Mouse (Mus musculus): Measurements from ENCODE around the gene Gm10118. TPM values are rescaled to one million over a fixed set of nuclear protein-coding genes. Genes with fewer than 3 reads are reported as not detected.

Gm10118 gene
- polyA plus RNA-seq (2015; fragmentation: Nextera tagmentation; extraction: Ambion mirVana): 0.08 and 0.14 TPM in 2 replicates

DNA sequence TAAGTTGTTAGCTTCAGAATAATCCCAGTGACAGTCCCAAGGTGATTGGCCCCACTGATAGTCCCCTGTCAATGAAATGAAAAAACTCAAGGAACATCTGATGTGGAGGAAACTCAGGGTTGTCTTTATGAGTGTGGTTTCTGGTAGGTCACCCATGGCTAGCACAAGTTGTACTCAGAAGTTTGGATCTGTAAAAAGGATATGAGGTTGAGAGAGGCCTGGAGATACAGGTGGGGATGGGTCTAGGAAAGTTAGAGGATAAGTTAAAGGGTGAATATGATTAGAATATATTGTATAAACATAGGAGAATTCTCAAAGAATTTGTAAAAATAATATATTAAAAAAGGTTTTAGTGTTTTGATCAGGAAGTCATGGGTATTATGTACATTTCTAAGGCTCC, at the start of gene Gm10118:
Gm10118 (minus strand) TSS at position 101 of the 400 bp plus-strand sequence.
- no peaks in the 10 kb centered on the region for H3K36me3 ChIP-seq
- no peak for ATAC-seq (ENCODE audit: low FRiP score, low read depth)
- H3K4me3 ChIP-seq: no peak within 1 kb of the TSS
- H3K4me1 ChIP-seq: no peaks in the 10 kb centered on the region
- H3K9ac ChIP-seq: no peak within 1 kb of the TSS
- H3K9me3 ChIP-seq: no peaks in the 10 kb centered on the region
- H3K27ac ChIP-seq: no peak within 1 kb of the TSS
- no peak within 1 kb of the TSS for H3K4me2 ChIP-seq (replicated peaks)
- no peaks in the 10 kb centered on the region for H3K27me3 ChIP-seq

DNA sequence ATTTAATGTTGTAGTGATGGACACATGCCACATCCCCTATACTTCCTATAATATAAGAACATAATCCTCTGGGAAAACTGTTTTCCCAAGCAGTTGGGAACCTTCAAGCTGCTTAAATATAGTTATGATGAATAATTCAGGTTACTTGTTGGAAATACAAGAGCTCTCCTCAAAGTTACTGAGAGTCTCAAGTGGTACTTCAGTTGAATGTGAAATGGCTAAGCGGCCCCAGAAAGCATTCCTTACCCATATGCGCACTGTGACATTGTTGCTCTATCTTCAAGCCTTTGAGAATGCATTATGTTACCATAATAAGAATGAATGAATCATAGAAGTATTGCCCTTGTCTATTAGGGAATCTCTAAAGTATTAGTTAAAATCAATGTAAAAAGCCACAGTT, 45.1 kb upstream of the Gm10118 start:
- Histone ChIP-seq H3K4me3 (no peak overlapping the region), H3K9ac (no peak overlapping the region), H3K4me2 (replicated peaks) (no peak overlapping the region), H3K4me1 (no peaks in the 10 kb centered on the region), H3K27me3 (no peaks in the 10 kb centered on the region), H3K27ac (no peak overlapping the region), H3K9me3 (no peaks in the 10 kb centered on the region), H3K36me3 (no peaks in the 10 kb centered on the region)
- no peak for ATAC-seq (ENCODE audit: low FRiP score, low read depth)
- WGBS: 90% methylated on average over 2 of the region's 2 CpGs

DNA sequence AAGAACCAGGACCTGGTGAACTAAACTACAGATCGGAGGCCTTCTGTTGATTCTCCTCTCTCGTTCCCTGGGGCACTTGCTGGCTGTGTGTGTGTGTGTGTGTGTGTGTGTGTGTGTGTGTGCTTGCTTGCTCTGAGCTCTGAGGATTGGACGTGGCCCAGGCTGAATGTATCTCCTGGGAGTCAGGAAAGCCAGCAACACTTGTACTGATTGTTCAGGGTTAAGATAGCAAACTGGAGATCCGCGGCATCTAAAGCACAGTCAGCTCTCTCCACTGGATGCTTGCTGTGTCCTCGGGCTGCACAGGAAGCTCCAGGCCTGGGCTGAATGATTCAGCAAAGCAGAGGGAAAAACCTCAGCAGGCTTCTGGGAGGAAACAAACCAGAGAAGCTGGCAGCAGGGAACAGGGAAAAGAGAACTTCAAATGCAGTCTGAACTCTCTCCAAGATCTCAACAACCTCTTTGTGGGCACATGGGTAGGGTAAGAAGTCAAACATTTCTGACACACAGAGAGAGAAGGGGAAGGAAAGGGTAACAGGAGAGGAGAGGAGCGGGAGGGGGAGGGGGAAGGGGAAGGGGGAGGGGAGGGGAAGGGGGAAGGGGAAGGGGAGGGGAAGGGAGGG, 27.2 kb upstream of the Gm10118 start:
- H3K4me2 ChIP-seq (replicated peaks): no peak overlapping the region
- H3K9ac ChIP-seq: no peak overlapping the region
- ATAC-seq (ENCODE audit: low FRiP score, low read depth): no peak
- peaks cover 5% of the 10 kb centered on the region for H3K4me1 ChIP-seq
- no peak overlapping the region for H3K27ac ChIP-seq
- no peaks in the 10 kb centered on the region for H3K9me3 ChIP-seq
- no peaks in the 10 kb centered on the region for H3K36me3 ChIP-seq
- no peaks in the 10 kb centered on the region for H3K27me3 ChIP-seq
- no peak overlapping the region for H3K4me3 ChIP-seq
- 28% methylated on average over 6 of the region's 7 CpGs for WGBS

DNA sequence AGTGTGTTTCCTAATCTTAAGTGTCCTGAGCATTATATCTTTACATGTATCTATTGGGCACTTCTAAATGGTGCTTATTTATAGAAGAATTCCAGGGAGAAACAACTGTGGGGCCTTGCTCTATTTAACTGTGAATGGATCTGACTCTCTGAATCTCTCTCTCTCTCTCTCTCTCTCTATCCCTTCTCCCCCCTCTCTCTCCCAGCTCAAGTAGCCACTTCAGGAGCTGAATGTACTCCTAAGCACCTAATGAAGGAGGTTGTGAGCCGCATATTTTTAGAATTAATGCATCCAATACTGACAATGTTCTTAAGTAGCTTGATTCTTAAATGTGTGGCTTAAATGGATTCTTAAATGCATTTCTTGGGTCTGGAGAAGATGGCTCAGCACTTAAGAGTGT, 24.2 kb upstream of the Gm10118 start:
- Histone ChIP-seq H3K4me1 (peaks cover 5% of the 10 kb centered on the region), H3K9me3 (no peaks in the 10 kb centered on the region), H3K36me3 (no peaks in the 10 kb centered on the region), H3K4me2 (replicated peaks) (no peak overlapping the region), H3K4me3 (no peak overlapping the region), H3K27me3 (no peaks in the 10 kb centered on the region), H3K9ac (no peak overlapping the region), H3K27ac (no peak overlapping the region)
- no peak for ATAC-seq (ENCODE audit: low FRiP score, low read depth)
- WGBS: 84% methylated on average over 1 of the region's 1 CpGs

DNA sequence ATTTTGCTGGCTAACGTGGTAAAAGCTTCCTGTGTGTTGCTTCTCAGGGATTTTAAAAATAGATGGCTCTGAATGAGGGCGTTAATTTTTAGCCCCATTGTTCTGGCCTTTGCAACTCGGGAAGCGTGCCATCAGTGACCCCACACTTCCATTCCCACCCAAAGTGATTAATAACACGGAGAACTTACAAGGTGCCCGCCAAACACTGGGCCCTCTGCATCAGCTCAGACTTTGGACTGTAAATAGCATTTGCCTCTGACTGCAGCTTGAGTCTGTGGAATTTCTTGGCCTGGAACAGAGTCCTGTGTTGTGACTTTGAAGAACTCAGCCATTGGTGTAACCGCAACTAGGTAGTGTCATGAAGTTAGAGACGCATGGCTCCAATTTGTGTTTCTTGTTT, 23.6 kb upstream of the Gm10118 start:
- ATAC-seq (ENCODE audit: low FRiP score, low read depth): peak; percentile 67; the same call in 1 of the 2 replicates
- peaks cover 5% of the 10 kb centered on the region for H3K4me1 ChIP-seq
- H3K9me3 ChIP-seq: no peaks in the 10 kb centered on the region
- H3K9ac ChIP-seq: no peak overlapping the region
- peak overlapping the region; percentile 40; the same call in 1 of the 2 replicates for H3K27ac ChIP-seq
- no peak overlapping the region for H3K4me3 ChIP-seq
- 61% methylated on average over 8 of the region's 8 CpGs for WGBS
- no peak overlapping the region for H3K4me2 ChIP-seq (replicated peaks)
- no peaks in the 10 kb centered on the region for H3K36me3 ChIP-seq
- H3K27me3 ChIP-seq: no peaks in the 10 kb centered on the region

DNA sequence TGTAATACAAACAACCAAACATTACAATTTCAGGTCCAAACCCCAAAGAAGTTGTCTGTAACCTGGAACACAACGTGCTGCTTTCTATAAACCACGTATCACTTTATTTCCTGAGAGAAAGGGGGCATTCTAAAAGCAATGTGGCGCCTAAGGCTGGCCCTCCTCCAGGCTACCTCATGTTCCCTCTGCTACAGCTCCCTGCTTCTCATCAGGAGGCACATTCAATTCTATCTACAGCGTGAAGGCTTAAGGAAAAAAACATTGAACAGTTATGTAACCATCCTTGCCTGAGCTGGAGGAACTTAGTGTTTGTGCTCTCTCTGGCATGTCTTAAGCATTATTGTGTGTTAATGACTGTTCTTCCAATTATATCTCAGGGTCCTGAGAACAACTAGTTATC, 20.0 kb upstream of the Gm10118 start:
- no peaks in the 10 kb centered on the region for H3K36me3 ChIP-seq
- H3K4me3 ChIP-seq: no peak overlapping the region
- H3K4me2 ChIP-seq (replicated peaks): no peak overlapping the region
- no peak overlapping the region for H3K9ac ChIP-seq
- peaks cover 5% of the 10 kb centered on the region; the same call in 1 of the 2 replicates for H3K4me1 ChIP-seq
- 71% methylated on average over 4 of the region's 4 CpGs for WGBS
- no peaks in the 10 kb centered on the region for H3K9me3 ChIP-seq
- no peaks in the 10 kb centered on the region for H3K27me3 ChIP-seq
- no peak for ATAC-seq (ENCODE audit: low FRiP score, low read depth)
- H3K27ac ChIP-seq: no peak overlapping the region

DNA sequence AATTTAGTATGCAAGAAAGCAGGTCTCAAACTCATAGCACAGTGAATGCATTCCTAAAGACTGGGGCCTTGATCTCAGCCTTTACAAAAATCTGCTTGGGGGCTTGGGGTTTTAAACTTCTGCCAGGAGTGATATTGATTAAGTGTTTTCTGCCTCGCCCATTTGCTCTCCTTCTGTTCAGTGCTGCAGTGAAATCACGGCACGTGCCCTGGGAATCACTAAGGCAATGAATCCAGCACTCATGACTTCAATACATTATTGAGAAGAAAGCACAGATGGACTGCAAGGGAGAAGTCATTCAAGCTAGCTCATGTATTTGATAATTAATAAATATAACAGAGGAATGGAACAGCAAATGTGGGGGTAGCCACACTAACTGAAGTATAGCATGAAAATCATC, 18.3 kb upstream of the Gm10118 start:
- H3K9ac ChIP-seq: no peak overlapping the region
- no peaks in the 10 kb centered on the region for H3K27me3 ChIP-seq
- no peak for ATAC-seq (ENCODE audit: low FRiP score, low read depth)
- H3K4me3 ChIP-seq: no peak overlapping the region
- no peaks in the 10 kb centered on the region for H3K36me3 ChIP-seq
- WGBS: 62% methylated on average over 3 of the region's 3 CpGs
- no peaks in the 10 kb centered on the region for H3K4me1 ChIP-seq
- no peaks in the 10 kb centered on the region for H3K9me3 ChIP-seq
- H3K27ac ChIP-seq: no peak overlapping the region
- H3K4me2 ChIP-seq (replicated peaks): no peak overlapping the region

DNA sequence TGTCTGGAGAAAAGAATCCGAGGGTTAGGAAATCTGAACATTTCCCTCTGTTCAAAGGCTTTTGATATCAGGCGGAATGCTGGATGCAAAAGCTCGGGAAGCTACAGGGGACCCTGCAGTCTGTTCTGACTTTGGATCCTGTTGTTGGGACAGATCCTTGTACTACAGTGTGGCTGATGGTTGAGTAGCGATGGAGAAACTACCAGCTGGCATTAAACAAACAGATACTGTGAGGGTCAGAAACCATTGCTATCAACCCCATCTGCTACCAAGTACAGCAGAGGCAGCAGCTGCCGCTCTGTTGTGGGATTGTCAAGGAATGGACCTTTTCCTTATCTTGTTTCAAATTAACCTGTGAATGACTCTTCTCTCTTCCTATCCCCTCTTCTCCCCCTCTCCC, 6.7 kb upstream of the Gm10118 start:
- H3K4me2 ChIP-seq (replicated peaks): no peak overlapping the region
- no peaks in the 10 kb centered on the region for H3K27me3 ChIP-seq
- no peak overlapping the region for H3K4me3 ChIP-seq
- ATAC-seq (ENCODE audit: low FRiP score, low read depth): no peak
- no peaks in the 10 kb centered on the region for H3K9me3 ChIP-seq
- no peak overlapping the region for H3K27ac ChIP-seq
- 88% methylated on average over 5 of the region's 5 CpGs for WGBS
- no peaks in the 10 kb centered on the region for H3K4me1 ChIP-seq
- no peaks in the 10 kb centered on the region for H3K36me3 ChIP-seq
- no peak overlapping the region for H3K9ac ChIP-seq

DNA sequence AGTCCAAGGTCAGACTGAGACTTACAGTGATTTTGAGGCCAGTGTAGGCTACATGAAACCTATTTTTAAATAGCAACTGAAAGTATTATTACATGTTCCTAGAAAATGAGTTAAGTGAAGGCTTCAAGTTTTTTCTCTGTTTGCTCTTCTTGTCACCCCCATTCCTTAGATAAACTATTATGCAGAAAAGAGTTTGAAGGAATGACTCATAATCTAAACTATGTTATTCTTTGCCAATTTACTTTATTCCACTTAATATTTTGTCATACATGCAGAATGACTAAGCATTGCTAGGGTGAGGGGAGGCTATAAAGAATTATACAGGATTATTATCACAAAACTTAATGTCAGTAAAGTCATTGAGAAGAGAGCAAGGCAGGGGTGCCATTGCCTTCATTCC, 18.4 kb downstream of the Gm10118 start:
- H3K9ac ChIP-seq: no peak overlapping the region
- no peaks in the 10 kb centered on the region for H3K4me1 ChIP-seq
- H3K36me3 ChIP-seq: no peaks in the 10 kb centered on the region
- ATAC-seq (ENCODE audit: low FRiP score, low read depth): no peak
- no peaks in the 10 kb centered on the region for H3K9me3 ChIP-seq
- no peak overlapping the region for H3K4me3 ChIP-seq
- no peaks in the 10 kb centered on the region for H3K27me3 ChIP-seq
- H3K27ac ChIP-seq: no peak overlapping the region
- H3K4me2 ChIP-seq (replicated peaks): no peak overlapping the region

DNA sequence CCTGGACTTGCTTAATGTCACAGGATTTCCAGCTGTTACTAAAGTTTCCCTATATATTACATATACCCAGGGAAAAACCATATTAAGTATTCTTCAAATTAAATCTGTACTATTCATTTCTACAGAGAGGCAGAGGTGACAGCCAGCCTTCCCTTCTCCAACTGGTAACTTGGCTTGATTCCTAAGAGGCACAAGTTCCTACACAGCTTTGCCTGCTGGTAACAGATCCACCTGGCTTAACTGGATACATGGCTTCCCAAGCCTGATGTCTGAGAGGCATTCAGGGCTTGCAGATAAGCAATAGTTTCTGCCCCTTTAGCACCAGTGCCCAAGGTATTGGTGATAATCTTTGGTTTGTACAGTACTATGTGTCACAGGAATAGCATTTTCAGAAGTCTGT, 27.3 kb downstream of the Gm10118 start:
- no peak overlapping the region for H3K4me3 ChIP-seq
- no peaks in the 10 kb centered on the region for H3K9me3 ChIP-seq
- H3K27me3 ChIP-seq: no peaks in the 10 kb centered on the region
- no peaks in the 10 kb centered on the region for H3K4me1 ChIP-seq
- no peak for ATAC-seq (ENCODE audit: low FRiP score, low read depth)
- H3K9ac ChIP-seq: no peak overlapping the region
- H3K4me2 ChIP-seq (replicated peaks): no peak overlapping the region
- no peak overlapping the region for H3K27ac ChIP-seq
- no peaks in the 10 kb centered on the region for H3K36me3 ChIP-seq

DNA sequence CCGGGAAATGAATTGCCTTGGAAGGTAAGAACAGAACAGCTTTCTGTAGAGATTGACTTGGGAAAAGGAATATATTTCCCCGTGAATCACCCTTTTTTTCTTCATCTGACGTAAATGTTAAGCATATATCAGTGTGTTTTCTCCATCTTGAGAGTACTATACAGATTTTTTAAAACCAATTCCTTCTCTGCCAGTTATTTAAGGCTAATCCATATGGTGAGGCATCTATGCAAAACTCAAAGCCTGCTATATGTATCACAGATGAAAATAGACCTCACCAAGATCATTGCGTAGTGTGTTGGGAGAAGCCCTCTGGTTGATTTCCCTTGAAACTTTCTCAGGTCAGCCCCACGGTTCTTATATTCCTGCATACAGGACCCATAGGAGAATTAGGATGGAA, 32.6 kb downstream of the Gm10118 start:
- Histone ChIP-seq H3K36me3 (no peaks in the 10 kb centered on the region), H3K4me1 (no peaks in the 10 kb centered on the region), H3K4me3 (no peak overlapping the region), H3K27ac (no peak overlapping the region), H3K27me3 (no peaks in the 10 kb centered on the region), H3K4me2 (replicated peaks) (no peak overlapping the region), H3K9ac (no peak overlapping the region), H3K9me3 (no peaks in the 10 kb centered on the region)
- WGBS: 91% methylated on average over 5 of the region's 5 CpGs
- ATAC-seq (ENCODE audit: low FRiP score, low read depth): no peak

DNA sequence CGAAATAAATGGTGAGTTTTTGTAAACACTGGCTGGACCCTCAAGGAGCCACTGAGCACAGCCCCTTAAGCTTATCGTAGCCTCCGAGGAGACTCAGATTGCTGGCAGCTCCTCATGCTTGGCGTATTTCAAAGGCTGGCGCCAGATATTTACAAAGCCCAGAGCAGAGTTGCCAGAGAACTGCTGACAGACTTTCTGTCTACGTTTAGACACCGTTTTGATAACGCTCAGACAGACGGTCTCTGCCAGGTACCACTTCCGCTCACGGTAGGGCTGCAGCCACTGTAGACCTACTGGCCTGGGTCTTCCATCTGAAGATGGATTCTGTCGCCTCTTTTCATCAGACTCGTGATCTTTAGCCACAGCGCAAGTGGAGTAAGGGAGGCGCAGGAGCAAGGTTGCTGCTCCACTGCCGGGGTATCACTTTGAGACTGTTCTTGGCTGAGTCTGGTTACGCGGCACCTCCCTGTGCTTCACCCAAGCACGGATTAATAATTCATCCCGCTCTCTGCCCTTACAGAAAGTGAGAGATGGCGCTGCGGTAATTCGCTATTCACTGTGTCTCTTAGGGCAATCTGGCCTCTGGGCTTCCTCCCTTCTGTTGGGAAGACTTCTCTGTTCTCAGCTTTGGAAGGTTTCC, 40.7 kb downstream of the Gm10118 start:
- no peak overlapping the region for H3K9ac ChIP-seq
- H3K9me3 ChIP-seq: no peaks in the 10 kb centered on the region
- ATAC-seq (ENCODE audit: low FRiP score, low read depth): no peak
- no peak overlapping the region for H3K4me2 ChIP-seq (replicated peaks)
- no peak overlapping the region for H3K27ac ChIP-seq
- H3K27me3 ChIP-seq: no peaks in the 10 kb centered on the region
- H3K4me3 ChIP-seq: no peak overlapping the region
- WGBS: 84% methylated on average over 23 of the region's 23 CpGs
- no peaks in the 10 kb centered on the region for H3K36me3 ChIP-seq
- H3K4me1 ChIP-seq: no peaks in the 10 kb centered on the region

DNA sequence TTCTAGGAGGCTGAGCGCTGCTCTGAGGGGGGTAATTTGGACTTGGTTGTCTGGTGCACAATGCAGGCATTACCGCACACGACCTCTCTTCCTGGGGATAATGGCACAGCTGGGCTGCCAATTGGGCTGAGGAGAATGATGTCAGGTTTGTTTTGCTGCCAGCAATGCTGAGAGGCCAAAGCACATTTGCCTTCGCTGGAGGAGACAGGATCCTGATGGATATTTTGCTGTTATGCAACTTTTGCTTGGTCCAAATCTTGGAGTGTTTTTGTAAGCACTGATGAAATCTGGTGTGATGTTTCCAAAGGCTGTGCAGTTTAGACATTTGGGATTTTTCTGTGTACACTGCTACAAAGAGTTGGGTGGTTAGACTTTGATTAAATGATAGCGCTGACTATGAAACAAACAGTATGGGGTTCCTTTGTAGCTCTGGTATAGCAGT, 46.8 kb downstream of the Gm10118 start:
- no peaks in the 10 kb centered on the region for H3K27me3 ChIP-seq
- no peak overlapping the region for H3K27ac ChIP-seq
- no peak overlapping the region for H3K4me3 ChIP-seq
- H3K36me3 ChIP-seq: no peaks in the 10 kb centered on the region
- WGBS: 76% methylated on average over 5 of the region's 5 CpGs
- H3K4me2 ChIP-seq (replicated peaks): no peak overlapping the region
- no peak for ATAC-seq (ENCODE audit: low FRiP score, low read depth)
- H3K9ac ChIP-seq: no peak overlapping the region
- no peaks in the 10 kb centered on the region for H3K4me1 ChIP-seq
- no peaks in the 10 kb centered on the region for H3K9me3 ChIP-seq

All from limb, embryonic 13.5 days (tissue).